Mouse (Mus musculus) stomach, postnatal 0 days (tissue): ENCODE measurements at regions not wholly inside any gene's neighbourhood (a gene's known extent, or its start where the extent isn't known, plus 50 kb on each side); places are given as distances from the start of the nearest gene placed in this dataset.

Experiments used
- CTCF ChIP-seq: IDR thresholded peaks from 2 replicates; pipeline ENCODE4 v1.5.1; 2016; ENCODE audit warnings: antibody characterized with exemption, low read depth, mild to moderate bottlenecking, moderate library complexity
- EP300 ChIP-seq: optimal IDR thresholded peaks from 2 replicates; pipeline ENCODE3; 2016; ENCODE audit warnings: antibody characterized with exemption

DNA sequence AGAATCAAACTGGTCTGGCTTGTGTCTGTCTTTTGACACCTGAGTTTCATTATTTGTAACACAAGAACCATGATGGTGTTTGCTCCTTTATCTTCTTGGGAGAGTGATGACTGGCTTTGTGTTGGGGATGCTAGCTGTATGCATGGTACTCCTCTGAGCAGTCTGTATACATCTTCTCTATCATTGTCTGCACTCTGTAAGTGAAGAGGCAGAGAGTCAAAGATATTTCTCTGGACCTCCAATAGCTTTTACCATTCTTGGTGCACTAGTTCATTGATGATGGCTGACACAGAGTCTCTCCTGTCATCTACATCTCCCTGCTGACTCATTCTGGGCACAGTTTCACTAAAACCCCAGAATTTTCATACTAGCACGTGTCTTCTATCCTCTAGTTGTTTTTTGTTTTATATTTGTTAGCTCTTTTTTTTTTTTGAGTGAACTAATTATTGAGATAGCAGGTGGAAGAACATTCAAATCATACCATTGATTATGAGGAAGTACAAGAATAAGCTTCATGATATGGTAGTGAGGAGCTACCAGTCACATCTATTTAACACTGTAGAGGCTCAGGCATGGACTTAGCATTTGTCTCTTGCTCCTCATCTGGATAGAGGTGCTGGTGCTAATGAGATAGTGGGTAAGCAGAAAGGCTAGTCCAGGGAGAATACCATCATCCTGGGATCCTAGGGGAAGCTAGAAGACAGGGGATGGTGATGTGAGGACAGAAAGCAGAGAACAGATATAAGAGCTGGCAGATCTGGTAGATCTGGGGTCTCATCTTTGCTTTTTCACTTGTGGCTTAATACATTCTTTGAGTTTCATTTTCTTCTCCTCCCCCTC lies 1402.9 kb upstream of the A1bg start:
- TF ChIP-seq CTCF (no peak), EP300 (no peak)
